Mouse (Mus musculus): ENCODE measurements around the gene Rusc2.

Gene Rusc2

DNA sequence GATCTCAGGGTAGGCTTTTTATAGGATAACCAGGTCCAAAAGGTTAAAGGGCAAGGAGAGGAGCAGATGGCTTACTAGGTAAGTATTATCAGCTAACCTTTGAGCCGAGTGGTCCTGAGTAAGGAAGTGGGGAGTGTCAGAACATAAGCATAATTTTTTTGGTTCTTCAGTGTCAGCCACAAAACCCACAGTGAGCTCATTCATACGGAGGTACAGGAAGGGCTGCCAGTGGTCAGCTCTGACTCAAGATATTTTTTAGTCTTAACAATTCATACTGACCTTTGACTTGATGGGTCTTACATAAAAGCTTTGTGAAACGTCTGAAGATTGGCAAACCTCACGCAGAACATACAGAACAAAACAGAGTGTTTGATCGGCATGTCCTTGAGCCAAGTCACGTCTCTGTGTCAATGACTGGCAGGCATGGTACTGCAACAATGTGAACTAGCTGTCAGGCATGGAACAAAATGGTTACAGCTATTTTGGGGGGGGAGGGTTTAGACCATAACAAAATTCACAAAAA lies 31.7 kb upstream of the Rusc2 start:
- Histone ChIP-seq H3K9me3 (ENCODE audit: low read length) (no peaks in the 10 kb centered on the region), H3K36me3 (ENCODE audit: insufficient read depth, low read length) (no peaks in the 10 kb centered on the region), H3K27me3 (ENCODE audit: insufficient read depth, low read length) (no peaks in the 10 kb centered on the region), H3K4me1 (replicated peaks; ENCODE audit: low read depth, low read length) (no peaks in the 10 kb centered on the region), H3K4me3 (replicated peaks; ENCODE audit: low read length) (no peak overlapping the region)
- no peak for TF ChIP-seq NANOG (IDR thresholded peaks at IDR 0.05; ENCODE audit: borderline replicate concordance, low read length)
- TF ChIP-seq CTCF (conservative IDR thresholded peaks at IDR 0.05; ENCODE audit: low read length) = no peak
- no peak for TF ChIP-seq POU5F1 (IDR thresholded peaks at IDR 0.05; ENCODE audit: borderline replicate concordance, low read length)

DNA sequence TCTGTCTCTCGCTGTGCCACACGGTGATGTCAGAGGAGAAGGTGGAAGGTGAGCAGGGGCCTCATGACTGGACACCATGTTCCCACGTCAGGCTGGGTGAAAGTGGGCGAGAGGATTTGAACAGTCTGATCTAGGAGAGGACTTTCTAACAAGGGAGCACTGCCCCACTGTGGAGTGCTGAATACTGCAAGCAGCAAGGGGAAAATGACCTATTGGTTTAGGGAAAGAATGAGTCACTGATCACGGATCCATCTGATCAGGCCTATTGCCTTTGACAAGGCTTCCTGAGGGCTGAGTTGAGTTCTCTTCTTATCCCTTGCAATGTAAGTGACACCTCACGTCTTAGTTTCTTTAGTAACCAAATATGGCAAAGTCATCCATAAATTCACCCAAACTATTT lies 28.1 kb upstream of the Rusc2 start:
- TF ChIP-seq POU5F1 (IDR thresholded peaks at IDR 0.05; ENCODE audit: borderline replicate concordance, low read length) (no peak), CTCF (conservative IDR thresholded peaks at IDR 0.05; ENCODE audit: low read length) (no peak), NANOG (IDR thresholded peaks at IDR 0.05; ENCODE audit: borderline replicate concordance, low read length) (no peak)
- Histone ChIP-seq H3K4me3 (replicated peaks; ENCODE audit: low read length) (no peak overlapping the region), H3K27me3 (ENCODE audit: insufficient read depth, low read length) (no peaks in the 10 kb centered on the region), H3K4me1 (replicated peaks; ENCODE audit: low read depth, low read length) (no peaks in the 10 kb centered on the region), H3K9me3 (ENCODE audit: low read length) (no peaks in the 10 kb centered on the region), H3K36me3 (ENCODE audit: insufficient read depth, low read length) (no peaks in the 10 kb centered on the region)

DNA sequence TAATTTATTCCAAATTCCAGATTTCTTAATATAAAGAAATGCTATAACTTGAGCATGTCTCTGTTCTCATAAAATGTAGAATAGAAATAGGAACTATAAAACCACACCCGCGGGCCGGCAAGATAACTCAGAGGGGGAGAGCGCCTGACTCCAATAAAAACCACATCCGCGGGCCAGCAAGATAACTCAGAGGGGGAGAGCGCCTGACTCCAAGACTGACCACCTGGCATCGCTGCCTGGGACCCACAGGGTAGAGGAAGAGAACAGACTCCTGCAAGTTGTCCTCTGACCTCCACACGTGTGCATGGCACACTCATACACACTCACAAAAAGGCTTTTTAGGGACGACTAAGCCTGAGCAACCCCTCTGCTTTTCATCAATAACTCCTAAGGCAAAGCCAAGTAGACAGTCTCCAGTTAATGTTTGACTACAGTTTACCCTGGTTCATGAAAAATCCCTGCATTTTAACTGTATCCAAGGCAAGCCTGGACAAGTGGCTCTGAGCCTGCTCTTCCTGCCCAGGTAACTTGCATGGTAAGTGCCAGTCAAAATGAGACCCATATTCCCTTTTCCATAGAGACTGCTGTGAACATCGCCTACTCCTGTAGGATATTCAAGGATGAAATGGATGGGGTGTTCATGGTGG lies 16.7 kb upstream of the Rusc2 start:
- H3K9me3 ChIP-seq (ENCODE audit: low read length) = no peaks in the 10 kb centered on the region

DNA sequence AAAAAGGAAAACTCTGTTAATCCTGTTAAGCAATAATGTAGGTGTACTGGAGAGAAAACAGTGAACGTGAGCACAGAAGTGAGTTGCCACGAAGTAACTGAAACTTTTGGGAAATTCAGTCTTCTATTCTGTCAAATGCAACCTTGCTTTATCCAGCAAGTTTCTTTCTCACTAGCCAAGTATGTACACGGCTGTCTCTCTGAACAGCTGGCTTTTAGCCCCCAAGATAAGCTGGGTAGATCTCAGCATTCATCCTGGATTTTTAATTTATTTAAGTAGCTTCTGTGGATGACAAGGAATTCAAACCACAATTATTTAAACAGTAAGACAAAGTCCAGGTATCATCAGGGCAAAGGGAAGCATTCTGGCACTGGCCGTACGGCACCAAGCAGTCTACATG lies 14.5 kb upstream of the Rusc2 start:
- TF ChIP-seq POU5F1 (IDR thresholded peaks at IDR 0.05; ENCODE audit: borderline replicate concordance, low read length) (no peak), CTCF (conservative IDR thresholded peaks at IDR 0.05; ENCODE audit: low read length) (no peak), NANOG (IDR thresholded peaks at IDR 0.05; ENCODE audit: borderline replicate concordance, low read length) (no peak)
- no peak overlapping the region for H3K4me3 ChIP-seq (replicated peaks; ENCODE audit: low read length)
- peaks cover 34% of the 10 kb centered on the region for H3K27me3 ChIP-seq (ENCODE audit: insufficient read depth, low read length)
- H3K36me3 ChIP-seq (ENCODE audit: insufficient read depth, low read length) = no peaks in the 10 kb centered on the region
- no peaks in the 10 kb centered on the region for H3K9me3 ChIP-seq (ENCODE audit: low read length)
- peaks cover 10% of the 10 kb centered on the region; the same call in 1 of the 2 replicates for H3K4me1 ChIP-seq (replicated peaks; ENCODE audit: low read depth, low read length)

More for the DNA sequence above, 16.7 kb upstream of the Rusc2 start:
- Histone ChIP-seq H3K36me3 (ENCODE audit: insufficient read depth, low read length) (no peaks in the 10 kb centered on the region), H3K4me3 (replicated peaks; ENCODE audit: low read length) (no peak overlapping the region), H3K4me1 (replicated peaks; ENCODE audit: low read depth, low read length) (no peaks in the 10 kb centered on the region), H3K27me3 (ENCODE audit: insufficient read depth, low read length) (peaks cover 21% of the 10 kb centered on the region)
- TF ChIP-seq NANOG (IDR thresholded peaks at IDR 0.05; ENCODE audit: borderline replicate concordance, low read length) (no peak), CTCF (conservative IDR thresholded peaks at IDR 0.05; ENCODE audit: low read length) (no peak), POU5F1 (IDR thresholded peaks at IDR 0.05; ENCODE audit: borderline replicate concordance, low read length) (no peak)

DNA sequence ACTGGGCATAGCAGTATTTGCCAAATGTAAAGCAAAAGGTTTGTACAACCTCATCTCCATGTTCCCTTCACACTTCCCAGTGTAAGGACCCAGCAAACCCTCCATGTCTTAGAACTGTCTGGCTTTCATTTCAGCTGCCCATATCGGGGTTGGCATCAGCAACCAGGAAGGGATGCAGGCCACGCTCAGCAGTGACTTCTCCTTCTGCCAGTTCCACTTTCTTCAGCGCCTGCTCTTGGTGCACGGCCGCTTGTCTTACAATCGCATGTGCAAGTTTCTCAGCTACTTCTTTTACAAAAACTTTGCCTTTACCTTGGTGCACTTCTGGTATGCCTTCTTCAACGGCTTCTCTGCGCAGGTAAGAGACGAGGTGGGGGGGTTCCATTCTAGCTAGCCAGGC lies 14.0 kb upstream of the Rusc2 start:
- no peaks in the 10 kb centered on the region for H3K9me3 ChIP-seq (ENCODE audit: low read length)
- H3K4me3 ChIP-seq (replicated peaks; ENCODE audit: low read length) = no peak overlapping the region
- H3K36me3 ChIP-seq (ENCODE audit: insufficient read depth, low read length) = no peaks in the 10 kb centered on the region
- TF ChIP-seq CTCF (conservative IDR thresholded peaks at IDR 0.05; ENCODE audit: low read length) = no peak
- TF ChIP-seq POU5F1 (IDR thresholded peaks at IDR 0.05; ENCODE audit: borderline replicate concordance, low read length) = no peak
- no peak for TF ChIP-seq NANOG (IDR thresholded peaks at IDR 0.05; ENCODE audit: borderline replicate concordance, low read length)
- H3K4me1 ChIP-seq (replicated peaks; ENCODE audit: low read depth, low read length) = peaks cover 10% of the 10 kb centered on the region; the same call in 1 of the 2 replicates
- H3K27me3 ChIP-seq (ENCODE audit: insufficient read depth, low read length) = peaks cover 39% of the 10 kb centered on the region

DNA sequence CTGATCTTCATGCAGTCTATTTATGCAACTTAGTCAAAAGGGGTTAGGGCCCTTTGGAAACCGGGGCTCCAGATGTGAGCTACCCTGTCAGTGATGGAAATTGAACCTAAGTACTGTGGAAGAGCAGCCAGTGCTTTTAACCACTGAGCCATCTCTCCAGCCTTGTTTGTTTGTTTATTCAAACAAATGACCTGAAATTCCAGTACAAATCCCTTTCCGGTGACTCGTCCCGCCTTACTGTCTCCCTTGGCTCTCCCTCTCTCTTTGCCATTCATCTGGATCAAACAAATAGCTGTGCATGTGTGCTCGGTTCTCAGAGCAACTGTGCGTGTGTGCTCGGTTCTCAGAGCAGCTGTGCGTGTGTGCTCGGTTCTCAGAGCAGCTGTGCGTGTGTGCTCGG lies 10.4 kb upstream of the Rusc2 start:
- Histone ChIP-seq H3K27me3 (ENCODE audit: insufficient read depth, low read length) (peaks cover 48% of the 10 kb centered on the region), H3K9me3 (ENCODE audit: low read length) (no peaks in the 10 kb centered on the region), H3K36me3 (ENCODE audit: insufficient read depth, low read length) (no peaks in the 10 kb centered on the region), H3K4me3 (replicated peaks; ENCODE audit: low read length) (0 out of 2 replicates have a peak overlapping the region, but pooled peaks have one; percentile 20), H3K4me1 (replicated peaks; ENCODE audit: low read depth, low read length) (peaks cover 10% of the 10 kb centered on the region; the same call in 1 of the 2 replicates)
- TF ChIP-seq CTCF (conservative IDR thresholded peaks at IDR 0.05; ENCODE audit: low read length) = no peak
- no peak for TF ChIP-seq POU5F1 (IDR thresholded peaks at IDR 0.05; ENCODE audit: borderline replicate concordance, low read length)
- no peak for TF ChIP-seq NANOG (IDR thresholded peaks at IDR 0.05; ENCODE audit: borderline replicate concordance, low read length)

DNA sequence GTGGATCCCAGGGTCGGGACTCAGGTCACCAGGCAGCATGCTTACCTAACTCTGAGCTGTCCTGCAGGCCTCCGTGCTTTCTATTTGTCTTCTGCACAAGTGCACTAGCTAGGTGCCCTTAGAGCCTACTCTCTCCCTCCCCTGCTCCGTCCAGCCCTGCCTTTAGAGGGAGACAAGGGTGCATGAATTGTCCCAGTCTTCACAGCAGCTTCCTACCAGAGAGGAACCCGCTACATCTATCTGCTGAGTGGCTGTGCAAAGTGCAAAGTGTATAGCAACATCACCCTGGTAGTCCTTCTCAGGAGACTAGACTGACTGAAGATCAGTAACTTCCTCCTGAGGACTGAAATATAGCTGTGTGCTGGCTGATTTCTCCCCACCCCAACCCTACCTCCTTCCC lies 9.6 kb upstream of the Rusc2 start:
- H3K4me1 ChIP-seq (replicated peaks; ENCODE audit: low read depth, low read length) = peaks cover 10% of the 10 kb centered on the region; the same call in 1 of the 2 replicates
- TF ChIP-seq POU5F1 (IDR thresholded peaks at IDR 0.05; ENCODE audit: borderline replicate concordance, low read length) (no peak), CTCF (conservative IDR thresholded peaks at IDR 0.05; ENCODE audit: low read length) (no peak), NANOG (IDR thresholded peaks at IDR 0.05; ENCODE audit: borderline replicate concordance, low read length) (no peak)
- H3K36me3 ChIP-seq (ENCODE audit: insufficient read depth, low read length) = no peaks in the 10 kb centered on the region
- H3K9me3 ChIP-seq (ENCODE audit: low read length) = no peaks in the 10 kb centered on the region
- H3K4me3 ChIP-seq (replicated peaks; ENCODE audit: low read length) = no peak overlapping the region
- peaks cover 48% of the 10 kb centered on the region for H3K27me3 ChIP-seq (ENCODE audit: insufficient read depth, low read length)

DNA sequence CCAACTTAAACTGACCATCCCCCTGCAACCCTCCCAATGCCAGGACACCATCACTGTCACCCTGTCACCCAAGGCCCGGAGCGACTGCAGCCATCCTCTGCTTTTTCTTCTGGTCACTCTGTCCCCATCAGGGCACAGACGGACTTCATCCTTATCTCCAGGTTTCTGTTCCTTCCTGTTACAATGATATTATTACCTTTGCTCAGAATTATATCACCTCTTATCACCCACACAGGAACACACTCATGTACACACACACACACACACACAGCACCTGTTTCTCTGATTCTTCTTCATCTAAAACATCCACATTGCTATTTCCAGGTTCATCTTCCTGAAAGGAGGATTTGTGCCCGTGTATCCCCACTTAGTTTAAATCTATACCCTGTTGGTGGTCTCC lies 7.5 kb upstream of the Rusc2 start:
- Histone ChIP-seq H3K4me3 (replicated peaks; ENCODE audit: low read length) (no peak overlapping the region), H3K4me1 (replicated peaks; ENCODE audit: low read depth, low read length) (peaks cover 10% of the 10 kb centered on the region; the same call in 1 of the 2 replicates), H3K36me3 (ENCODE audit: insufficient read depth, low read length) (no peaks in the 10 kb centered on the region), H3K27me3 (ENCODE audit: insufficient read depth, low read length) (peaks cover 42% of the 10 kb centered on the region), H3K9me3 (ENCODE audit: low read length) (no peaks in the 10 kb centered on the region)
- TF ChIP-seq POU5F1 (IDR thresholded peaks at IDR 0.05; ENCODE audit: borderline replicate concordance, low read length) = no peak
- no peak for TF ChIP-seq NANOG (IDR thresholded peaks at IDR 0.05; ENCODE audit: borderline replicate concordance, low read length)
- no peak for TF ChIP-seq CTCF (conservative IDR thresholded peaks at IDR 0.05; ENCODE audit: low read length)
